Mouse (Mus musculus) layer of hippocampus, adult 18-20 months (tissue): ENCODE measurements around the gene Spag16. TPM values are rescaled to one million over a fixed set of nuclear protein-coding genes. Genes with fewer than 3 reads are reported as not detected.

Experiments
- DNase-seq, 2 experiments: peaks; one replicate each; pipeline ENCODE4 v3.0.0; 2022; ENCODE audit warnings: low spot score in 2 of 2
- total RNA-seq, 2 experiments: library from RNA; stranded (reverse); gene quantifications; 2 replicates each; pipeline ENCODE4 v1.2.3; 2021

Spag16 gene
- total RNA-seq, 2 experiments from 2014 or later: 1.1 to 1.3 TPM

- no peak for DNase-seq
Measured at GRCm38 (mm10) chr1:70082208-70082878, 255.6 kb downstream of the Spag16 start.

GRCm38 (mm10) chr1:70104683-70105082 is 277.9 kb downstream of the Spag16 start:
- no peak for DNase-seq

GRCm38 (mm10) chr1:70116212-70116982 is 289.6 kb downstream of the Spag16 start:
- DNase-seq: no peak

- peak in 1 of 2 experiments; percentile 34 for DNase-seq
Measured at GRCm38 (mm10) chr1:70128035-70128434, 301.3 kb downstream of the Spag16 start.

GRCm38 (mm10) chr1:70135547-70135946 is 308.8 kb downstream of the Spag16 start:
- DNase-seq: no peak

GRCm38 (mm10) chr1:70165343-70166158 is 338.8 kb downstream of the Spag16 start:
- DNase-seq: no peak

- DNase-seq: no peak
Measured at GRCm38 (mm10) chr1:70180123-70180741, 353.5 kb downstream of the Spag16 start.

- DNase-seq: no peak
Measured at GRCm38 (mm10) chr1:70264815-70265214, 438.0 kb downstream of the Spag16 start.

GRCm38 (mm10) chr1:70265920-70266505 is 439.2 kb downstream of the Spag16 start:
- no peak for DNase-seq

GRCm38 (mm10) chr1:70270139-70270538 is 443.4 kb downstream of the Spag16 start:
- peak in 1 of 2 experiments; percentile 18 for DNase-seq

GRCm38 (mm10) chr1:70272753-70273152 is 446.0 kb downstream of the Spag16 start:
- no peak for DNase-seq

- DNase-seq: no peak
Measured at GRCm38 (mm10) chr1:70279296-70279695, 452.5 kb downstream of the Spag16 start.

- no peak for DNase-seq
Measured at GRCm38 (mm10) chr1:70283388-70283787, 456.6 kb downstream of the Spag16 start.

GRCm38 (mm10) chr1:70284140-70284539 is 457.4 kb downstream of the Spag16 start:
- no peak for DNase-seq

- DNase-seq: peak in 1 of 2 experiments; percentile 2
Measured at GRCm38 (mm10) chr1:70316128-70316765, 489.5 kb downstream of the Spag16 start.

- DNase-seq: no peak
Measured at GRCm38 (mm10) chr1:70320951-70321350, 494.2 kb downstream of the Spag16 start.

- no peak for DNase-seq
Measured at GRCm38 (mm10) chr1:70346179-70346578, 519.4 kb downstream of the Spag16 start.

GRCm38 (mm10) chr1:70351371-70351770 is 524.6 kb downstream of the Spag16 start:
- DNase-seq: no peak

- no peak for DNase-seq
Measured at GRCm38 (mm10) chr1:70354014-70354413, 527.2 kb downstream of the Spag16 start.

- DNase-seq: no peak
Measured at GRCm38 (mm10) chr1:70371721-70372120, 545.0 kb downstream of the Spag16 start.
